Mouse (Mus musculus) right cerebral cortex, postnatal 14 days (tissue): Measurements from ENCODE around the gene Gm47985.
"Not testable (repeated sequence)": the region's sequence is repeated elsewhere in the genome, so short reads cannot be mapped to it uniquely, and the experiment has no call there.

Source experiments
- DNase-seq: peaks from one replicate; pipeline ENCODE4 v3.0.0; 2022

Gene Gm47985

DNA sequence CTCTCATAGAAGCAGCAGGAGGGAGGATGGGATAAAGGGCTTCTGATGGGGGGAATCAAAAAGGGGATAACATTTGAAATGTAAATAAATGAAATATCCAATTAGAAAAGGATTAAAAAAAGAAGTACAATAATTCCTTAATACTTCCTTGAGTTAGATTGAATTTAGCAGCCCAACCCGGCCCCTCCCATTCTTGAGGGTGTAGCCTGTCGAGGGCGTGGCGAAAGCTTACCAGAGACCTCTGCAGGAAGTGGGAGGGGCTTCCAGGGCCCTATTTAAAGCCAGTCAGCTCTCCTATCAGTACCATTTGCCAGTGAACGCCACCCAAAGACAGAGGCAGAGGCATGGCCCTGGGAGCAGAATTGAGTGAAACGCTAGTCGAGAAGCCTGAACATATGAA, at the start of gene Gm47985:
Gm47985 (plus strand) TSS at position 272 of the 400 bp plus-strand sequence.
- DNase-seq, result not testable (repeated sequence)

GRCm38 (mm10) chr1:151132686-151133085, 49.7 kb upstream of the Gm47985 start:
- DNase-seq, result no peak

- DNase-seq, result no peak
Observed at GRCm38 (mm10) chr1:151138388-151138787, 43.9 kb upstream of the Gm47985 start.

- no peak for DNase-seq
Observed at GRCm38 (mm10) chr1:151140956-151141355, 41.4 kb upstream of the Gm47985 start.

DNA sequence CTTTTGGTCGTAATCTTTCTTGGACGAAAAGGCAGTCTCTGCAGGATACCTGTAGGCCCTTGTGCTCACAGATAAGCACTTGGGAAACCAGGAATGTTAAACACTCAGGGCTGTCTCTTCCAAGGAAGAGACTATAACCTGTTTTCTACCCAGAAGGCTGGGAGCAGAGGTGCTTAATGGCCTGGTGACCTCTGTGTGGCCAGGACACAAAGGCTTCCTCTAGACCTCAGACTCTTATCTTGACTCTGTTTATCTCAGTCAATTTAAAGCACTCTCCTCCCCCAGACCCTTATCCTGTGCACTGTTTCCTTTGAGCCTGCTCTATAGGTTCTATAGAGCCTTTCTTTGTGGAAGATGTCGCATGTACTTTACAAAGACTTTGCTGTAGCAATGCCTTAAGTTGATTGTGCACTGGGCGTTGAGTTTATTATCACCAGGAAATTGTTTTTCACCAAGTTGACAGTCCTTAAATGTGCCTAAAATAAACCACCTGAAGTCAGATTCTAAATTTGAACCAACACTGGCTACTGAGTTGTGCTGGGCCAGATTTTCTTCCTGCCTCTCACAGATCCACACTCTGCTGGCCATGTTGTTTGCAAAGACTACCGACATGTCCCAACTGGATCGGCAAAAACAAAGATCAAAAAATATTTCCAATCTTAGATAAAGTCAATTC, 37.7 kb upstream of the Gm47985 start:
- DNase-seq, result no peak

- DNase-seq, result no peak
Observed at GRCm38 (mm10) chr1:151147801-151148200, 34.5 kb upstream of the Gm47985 start.

DNA sequence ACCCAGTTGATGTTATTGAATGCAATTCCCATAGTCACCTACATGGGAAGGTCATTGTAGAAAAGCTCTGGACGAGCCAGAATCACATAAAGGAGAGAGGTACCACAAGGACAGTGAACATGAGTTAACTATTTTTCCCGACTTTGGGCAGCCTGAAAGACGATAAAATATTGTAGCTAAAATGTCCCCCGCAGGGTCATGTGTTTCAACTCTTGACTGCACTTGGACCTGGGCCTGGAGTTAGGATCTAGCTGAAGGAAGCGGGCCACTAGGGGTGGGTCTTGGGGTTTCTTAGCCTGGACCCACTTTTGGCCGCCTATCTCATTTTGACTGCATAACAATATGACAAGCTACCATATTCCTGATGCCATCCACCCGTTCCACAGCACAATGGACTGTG, 32.1 kb upstream of the Gm47985 start:
- DNase-seq, result no peak

DNA sequence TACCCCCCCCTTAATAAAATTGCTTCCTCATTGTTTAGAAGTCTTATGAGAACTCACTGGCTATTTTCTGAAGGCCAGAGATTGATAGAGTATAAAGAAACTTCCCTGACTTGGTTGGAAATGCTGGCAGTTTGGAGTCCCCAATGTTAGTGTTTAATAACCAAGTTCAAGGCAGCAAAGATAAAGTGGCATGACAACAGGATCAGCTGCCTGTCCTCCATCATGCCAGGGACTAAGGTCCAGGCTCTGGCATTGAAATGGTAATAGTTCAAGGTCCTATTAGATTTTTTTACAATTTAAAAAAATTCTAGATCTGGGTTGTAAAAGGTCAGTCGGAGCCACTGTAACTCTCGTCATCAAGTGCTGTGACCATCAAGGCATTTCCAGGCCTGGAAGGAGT, 31.2 kb upstream of the Gm47985 start:
- DNase-seq, result no peak

DNA sequence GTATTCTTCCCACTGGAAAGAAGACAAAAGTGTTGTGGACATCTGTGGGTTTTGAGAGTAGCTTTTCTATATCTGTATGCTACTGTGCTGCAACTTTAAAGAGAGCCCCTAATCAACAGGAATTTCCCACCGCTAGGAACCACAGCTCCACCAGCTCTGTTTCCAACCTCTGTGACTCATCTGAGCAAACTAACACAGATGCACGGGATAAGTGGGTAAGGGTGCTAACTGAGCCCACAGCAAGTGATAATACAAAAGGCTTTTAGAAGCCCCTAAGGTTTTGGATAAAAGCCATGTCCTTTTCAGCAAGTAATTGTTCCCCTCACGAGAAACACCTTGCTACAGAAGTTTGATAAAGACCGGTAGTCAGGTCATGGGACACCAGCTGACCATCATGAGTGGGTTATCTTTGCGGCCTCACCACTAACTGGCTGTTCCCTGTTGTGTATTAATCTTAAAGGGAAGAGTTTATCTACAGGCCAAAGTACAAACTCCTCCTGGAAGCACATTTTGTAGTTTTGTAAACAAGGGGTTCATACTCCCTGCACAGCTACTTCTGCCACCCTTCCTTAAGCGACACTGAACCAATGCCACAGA, 29.2 kb upstream of the Gm47985 start:
- no peak for DNase-seq

DNA sequence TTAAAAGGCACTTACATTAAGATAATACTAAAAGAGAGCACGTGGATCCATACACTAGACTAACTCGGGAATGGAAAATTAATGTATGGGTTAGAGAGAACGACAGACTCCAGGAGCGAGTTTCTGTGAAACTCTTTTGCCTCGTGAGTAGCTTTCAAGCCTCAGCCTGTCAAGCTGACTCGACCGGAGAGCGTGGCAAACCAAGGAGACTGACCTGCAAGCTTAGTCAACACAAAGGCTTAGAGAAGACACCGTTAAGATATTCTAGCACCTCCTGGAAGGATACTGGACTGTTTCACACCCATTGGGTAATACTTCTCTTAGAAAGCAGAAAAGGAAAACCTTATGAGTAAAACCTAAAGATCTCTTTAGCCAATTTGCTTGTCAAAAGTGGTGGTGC, 28.2 kb upstream of the Gm47985 start:
- not testable (repeated sequence) for DNase-seq

- DNase-seq, result no peak
Observed at GRCm38 (mm10) chr1:151156129-151156528, 26.2 kb upstream of the Gm47985 start.

DNA sequence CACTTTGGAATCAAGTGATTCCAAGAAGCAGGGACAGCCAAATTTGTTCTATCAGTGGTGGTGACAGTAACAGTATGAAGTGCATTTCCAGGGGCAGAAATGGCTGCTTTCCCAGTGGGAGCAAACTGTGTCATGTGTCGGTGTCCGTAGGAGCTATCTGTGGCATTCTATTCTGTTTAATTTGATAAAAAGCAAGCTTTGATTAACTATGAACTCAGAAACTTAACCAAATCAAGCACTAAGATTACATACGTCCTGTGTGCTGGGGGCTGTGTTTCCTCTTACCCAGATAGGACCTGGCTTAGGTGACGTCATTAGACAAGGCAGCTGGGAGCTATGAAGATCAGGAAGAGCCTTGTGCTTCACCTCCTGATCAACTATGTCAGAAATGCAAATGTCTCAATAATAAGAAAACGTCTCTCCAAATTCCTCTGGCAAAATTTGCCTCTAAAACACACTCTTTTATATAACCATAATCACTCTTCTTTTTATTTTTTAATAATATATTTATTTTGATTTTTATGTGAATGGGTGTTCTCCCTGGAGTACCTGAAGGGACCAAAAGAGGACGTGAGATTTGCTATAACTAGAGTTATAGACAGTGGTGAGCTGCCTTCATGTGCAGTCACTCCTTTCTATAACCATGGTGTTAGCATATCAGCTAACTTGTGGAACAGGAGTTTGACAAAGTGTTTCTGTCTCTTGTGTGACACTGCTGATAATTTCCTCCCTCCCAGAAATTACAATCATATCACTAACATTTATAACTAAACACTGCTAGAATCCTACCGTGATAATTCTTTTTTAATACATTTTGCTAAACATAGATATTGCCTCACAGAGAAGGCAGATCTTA, 25.3 kb upstream of the Gm47985 start:
- no peak for DNase-seq

DNA sequence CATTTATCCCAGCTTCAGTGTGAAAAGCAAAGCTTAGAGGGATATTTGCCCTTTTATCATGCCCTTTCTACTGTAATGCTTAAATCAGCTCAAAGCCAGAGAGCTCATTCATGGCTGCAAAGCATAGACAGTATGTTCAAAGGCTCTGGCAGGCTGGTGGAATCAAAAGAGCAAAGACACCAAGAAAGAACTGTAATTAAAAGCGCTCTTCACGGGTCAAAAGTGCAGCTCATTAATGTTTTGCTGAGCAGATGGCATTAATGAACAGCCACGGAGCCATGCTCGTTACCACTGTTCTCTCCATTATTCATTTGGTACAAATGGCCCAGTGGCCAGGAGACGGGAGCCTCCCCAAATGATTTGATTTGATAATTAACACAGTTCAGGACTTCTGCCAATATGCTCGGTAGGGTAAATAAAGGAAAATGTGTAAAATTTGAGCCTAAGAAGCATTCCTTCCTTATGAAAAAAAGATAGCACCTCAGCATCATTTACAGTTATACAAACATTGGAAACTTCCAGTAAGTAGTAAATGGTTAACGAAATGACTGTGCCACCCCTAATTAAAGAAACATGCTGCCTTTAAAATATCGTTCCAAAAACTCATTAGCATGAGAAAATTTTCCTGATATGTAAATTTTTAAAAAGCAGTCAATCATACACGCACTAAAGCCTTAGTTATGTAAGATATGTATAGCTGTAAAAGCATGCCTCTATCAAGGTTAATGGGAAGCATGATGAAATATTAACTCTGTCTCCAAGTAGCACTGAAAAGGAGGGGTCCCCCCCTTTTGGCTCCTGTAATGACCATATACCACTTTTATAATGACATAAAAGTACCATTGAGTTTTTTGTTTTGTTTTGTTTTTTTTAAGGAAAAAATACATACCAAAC, 24.1 kb upstream of the Gm47985 start:
- no peak for DNase-seq

DNA sequence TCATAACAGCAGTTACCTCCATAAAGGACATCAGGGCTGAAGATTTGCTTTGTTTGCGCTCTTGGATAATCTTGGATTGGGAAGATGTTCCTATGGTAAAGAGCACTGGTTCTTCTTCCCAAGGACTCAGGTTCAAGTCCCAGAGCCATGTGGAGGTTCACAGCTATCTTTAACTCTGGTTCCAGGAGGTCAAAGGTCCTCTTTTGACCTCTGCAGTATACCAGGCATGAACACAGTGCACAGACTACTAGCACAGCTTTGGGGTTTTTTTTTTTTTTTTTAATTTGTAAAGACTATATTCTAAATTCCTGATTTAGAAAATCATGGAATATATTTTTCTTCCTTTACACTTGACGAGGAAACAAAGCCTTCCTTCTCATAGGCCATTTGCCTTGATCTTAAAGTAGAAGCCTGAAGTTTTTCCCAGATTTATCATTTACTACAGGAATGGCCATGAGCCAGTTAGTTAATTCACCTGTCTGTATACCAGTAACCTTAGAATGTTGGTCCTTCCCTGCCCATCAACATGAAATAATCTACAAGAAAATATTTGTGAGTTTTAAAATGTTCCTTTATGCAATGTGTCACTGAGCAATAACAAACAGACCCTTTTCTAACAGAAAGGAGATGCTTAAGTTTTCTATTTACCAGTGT, 23.4 kb upstream of the Gm47985 start:
- DNase-seq, result no peak

GRCm38 (mm10) chr1:151166031-151166430, 16.3 kb upstream of the Gm47985 start:
- no peak for DNase-seq

DNA sequence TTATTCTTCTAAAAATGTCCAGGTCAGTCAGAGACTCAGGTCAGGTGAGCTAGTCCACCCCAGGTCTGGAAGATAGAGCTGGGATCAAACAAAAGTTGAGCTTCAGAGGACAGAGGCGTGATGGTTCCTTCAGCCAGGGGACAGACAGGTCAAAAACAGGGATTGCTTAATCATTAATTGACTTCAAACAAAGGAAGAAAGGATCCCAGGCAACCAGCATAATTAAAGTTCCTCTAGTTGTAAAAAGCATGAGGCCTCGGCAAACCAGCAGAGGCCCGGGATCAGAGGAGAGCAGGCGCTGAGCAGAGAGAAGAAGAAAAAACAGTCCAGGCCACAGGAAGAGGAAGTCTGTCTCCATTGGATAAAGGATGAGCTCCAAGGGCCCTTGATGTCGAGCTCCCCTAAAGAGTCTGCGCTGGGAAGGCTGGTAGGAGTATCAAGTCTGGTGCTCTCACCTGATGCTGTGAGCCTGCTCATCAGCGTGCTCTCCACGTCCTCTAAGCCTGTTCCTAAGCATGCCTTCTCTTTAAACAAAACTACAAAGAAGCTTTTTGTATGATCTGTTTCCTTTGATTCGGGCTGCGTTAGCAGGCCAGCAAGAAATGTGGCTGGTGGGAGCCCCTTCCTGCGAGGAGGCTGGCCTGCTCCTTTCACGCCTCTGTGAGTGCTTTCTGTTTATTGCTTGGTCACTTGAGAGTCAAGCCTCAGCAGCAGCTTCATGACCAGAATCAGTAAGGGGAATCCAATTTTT, 14.9 kb upstream of the Gm47985 start:
- DNase-seq, result no peak

DNA sequence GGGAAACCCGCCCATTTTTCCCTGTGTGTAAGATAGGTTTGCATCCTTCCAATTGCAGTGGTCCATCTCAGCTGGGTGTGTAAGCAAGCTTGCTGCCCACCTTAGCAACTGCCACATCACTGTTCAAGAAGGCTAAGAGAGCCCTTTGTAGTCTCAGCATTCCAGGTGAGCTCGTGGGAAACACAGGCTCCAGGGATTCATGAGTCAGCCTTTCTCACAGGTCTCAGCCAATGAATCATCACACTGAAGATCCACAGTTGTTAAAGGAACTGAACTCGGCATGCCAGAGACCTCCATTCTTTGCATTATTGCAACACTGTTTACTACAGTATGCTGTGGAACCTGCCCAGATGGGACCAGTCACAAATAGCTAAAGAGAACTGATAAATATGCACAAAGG, 13.7 kb upstream of the Gm47985 start:
- DNase-seq, result no peak

- no peak for DNase-seq
Observed at GRCm38 (mm10) chr1:151171572-151172461, 10.5 kb upstream of the Gm47985 start.

- DNase-seq, result no peak
Observed at GRCm38 (mm10) chr1:151177030-151177936, 5.1 kb upstream of the Gm47985 start.

- no peak for DNase-seq
Observed at GRCm38 (mm10) chr1:151177937-151178271, 4.4 kb upstream of the Gm47985 start.
